Mouse (Mus musculus): ENCODE results near the gene Pabpc4.
"Not testable (repeated sequence)": the region's sequence is repeated elsewhere in the genome, so short reads cannot be mapped to it uniquely, and the experiment has no call there.

Gene Pabpc4

DNA sequence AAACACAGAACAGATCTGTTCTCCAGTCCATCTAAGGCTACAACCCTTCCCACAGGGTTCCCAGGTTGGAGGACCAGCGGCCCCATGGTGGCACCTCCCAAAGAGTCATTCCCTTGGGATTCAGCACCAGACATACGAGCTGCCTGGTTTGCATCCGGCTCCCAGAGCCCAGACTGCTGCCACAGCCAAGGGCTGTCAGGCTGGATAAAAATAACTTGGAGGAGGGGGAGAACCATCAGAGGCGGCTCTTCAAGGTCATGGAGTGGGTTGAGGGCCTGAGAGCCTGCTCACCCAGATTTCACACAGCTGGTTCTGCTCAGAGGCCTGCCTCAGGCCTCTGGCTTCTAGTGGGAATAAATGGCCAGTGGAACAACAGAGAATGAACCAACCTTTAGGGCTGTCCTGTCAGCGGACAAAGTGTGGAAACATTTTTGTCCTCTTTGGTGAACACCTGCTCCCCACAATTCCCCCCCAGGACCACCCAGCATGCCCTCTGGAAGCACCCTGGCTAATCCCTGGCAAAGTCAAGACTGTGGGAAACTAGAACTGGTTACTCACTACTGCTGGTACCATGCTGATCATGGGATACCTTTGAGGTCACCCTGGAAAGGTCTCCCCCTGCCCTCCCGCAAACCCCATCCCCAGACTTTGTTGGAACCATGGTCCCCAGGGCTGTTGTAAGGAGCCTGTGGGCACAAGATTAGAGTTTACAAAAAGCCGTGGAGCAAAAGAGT lies 14.8 kb upstream of the Pabpc4 start:
- DNase-seq (ENCODE audit: low spot score): no peak

DNA sequence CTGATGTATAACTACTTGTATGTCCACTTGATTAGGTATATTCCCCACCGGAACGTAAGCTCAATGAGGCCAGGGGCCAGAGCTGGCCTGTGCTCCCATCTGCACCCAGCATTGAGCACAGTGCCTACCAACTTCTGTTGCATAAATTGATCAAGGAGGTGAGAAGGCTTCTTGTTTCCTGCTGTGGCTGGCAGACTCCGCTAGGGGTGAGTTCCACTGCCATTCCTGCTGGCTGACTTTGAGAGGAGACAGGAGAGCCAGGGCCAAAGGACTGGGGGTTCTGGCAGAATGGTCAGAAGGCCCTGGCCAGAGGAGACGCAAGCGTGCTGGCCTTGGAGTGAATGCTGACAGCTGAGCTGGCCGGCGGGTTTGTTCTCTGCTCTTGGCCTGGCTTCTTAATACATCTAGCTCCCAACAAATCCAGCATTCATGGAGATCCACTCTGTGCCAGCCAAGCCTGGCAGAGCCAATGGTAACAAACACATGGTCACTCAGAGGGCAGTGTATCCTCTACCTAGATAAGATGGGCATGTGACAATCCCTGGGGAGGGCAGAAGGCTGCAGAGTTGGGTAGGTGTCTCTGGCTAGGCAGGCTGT lies 13.1 kb upstream of the Pabpc4 start:
- no peak for DNase-seq (ENCODE audit: low spot score)

DNA sequence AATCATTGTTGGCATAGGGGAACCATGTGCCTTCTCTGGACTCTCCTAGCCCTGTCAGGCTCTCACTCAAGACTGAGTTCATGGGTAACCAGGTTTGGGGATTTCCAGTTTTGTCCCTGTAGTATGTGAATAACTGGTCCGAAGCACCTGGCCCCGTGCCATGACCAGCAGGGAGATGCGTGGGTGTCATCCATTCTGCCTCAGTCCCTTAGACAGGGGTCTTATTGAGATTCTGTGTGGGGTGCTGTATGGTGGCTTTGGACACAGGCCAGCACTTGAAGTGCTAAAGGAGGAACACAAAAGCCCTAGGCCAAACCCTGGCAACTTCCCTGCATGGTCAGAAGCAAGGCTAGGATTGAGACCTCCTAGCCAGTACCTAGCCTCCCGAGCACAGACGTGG lies 9.9 kb upstream of the Pabpc4 start:
- no peak for DNase-seq (ENCODE audit: low spot score)

DNA sequence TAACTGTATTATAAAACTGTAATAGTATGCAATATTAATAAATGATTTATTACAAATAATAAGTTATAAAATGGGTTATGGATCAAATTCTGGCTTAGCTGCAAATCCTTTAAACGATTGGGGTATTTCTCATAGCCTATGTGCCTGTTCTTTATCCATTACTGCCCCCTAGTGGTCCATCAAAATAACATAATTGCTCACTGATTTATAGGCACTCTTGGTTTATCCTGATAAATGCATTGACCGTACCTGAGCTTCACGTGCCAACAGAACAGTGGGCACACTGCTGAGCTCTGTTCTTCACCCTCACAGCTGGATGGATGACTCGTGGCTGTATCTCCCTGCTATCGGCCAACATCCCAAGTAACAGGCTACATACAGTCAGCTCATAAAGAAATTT lies 7.5 kb upstream of the Pabpc4 start:
- no peak for DNase-seq (ENCODE audit: low spot score)

DNA sequence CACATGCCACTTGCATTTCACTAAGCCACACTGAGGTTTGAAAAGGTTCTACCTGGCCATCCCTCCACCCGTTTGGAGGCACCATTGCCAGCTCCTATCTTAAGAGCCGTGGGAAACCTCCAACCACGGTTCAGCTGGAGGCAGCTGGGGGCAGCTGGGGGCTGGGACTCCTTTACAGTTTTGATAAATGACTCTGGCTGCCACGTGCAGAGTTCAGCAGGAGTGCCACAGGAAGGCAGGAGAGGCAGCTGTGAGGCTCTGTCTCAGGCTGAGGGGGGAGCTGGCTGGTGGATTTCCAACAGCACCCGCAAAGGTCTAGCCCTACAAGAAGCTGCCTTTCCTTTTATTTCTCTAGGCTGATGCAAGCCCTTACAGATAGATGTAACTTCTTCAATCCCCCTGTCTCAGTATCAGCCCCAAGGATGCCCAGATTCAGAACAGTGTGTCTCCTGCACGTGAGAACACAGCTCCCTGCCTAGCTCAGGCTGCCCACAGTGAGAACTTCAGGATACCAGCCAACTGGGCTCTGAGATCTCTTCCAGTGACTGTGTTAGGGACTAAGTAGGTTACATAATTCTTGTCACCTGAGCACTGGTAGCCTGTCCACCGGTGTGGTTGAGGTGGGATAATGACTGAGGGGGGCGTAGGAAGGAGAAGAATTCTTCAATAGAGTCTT lies 1.9 kb upstream of the Pabpc4 start:
- DNase-seq (ENCODE audit: low spot score): no peak

DNA sequence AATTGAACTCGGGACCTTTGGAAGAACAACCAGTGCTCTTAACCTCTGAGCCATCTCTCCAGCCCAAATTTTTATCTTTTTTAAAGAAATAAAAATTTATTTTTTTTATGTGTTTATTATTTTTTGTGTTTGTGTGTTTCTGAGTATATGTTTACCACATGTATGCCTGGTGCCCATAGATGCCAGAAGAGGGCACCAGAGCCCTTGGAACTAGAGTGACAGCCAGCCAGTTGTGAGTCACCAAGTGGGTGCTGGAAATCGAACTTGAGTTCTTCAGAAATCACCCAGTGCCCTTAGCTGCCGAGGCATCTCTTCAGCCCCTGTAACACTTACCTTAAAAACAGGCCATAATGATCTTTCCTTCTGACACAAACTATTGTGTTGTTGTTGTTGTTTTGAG lies 8.9 kb downstream of the Pabpc4 start:
- no peak for DNase-seq (ENCODE audit: low spot score)

DNA sequence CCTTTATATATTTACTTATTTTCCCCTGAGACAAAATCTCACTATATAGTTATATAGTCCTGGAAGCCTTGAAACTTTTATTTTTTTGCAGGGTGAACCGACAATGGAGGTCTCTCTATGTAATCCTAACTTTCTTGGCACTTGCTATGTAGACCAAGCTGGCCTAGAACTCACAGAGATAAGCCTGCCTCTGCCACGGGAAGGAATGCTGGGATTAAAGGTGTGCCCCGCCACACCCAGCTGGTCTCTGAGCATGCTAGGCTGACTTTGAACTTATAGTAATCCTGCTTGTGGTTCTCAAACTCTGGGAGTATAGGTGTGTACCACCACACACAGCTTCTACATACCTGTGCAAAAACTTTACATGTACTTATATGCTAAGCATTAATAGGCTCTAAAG lies 18.0 kb downstream of the Pabpc4 start:
- no peak for DNase-seq (ENCODE audit: low spot score)

DNA sequence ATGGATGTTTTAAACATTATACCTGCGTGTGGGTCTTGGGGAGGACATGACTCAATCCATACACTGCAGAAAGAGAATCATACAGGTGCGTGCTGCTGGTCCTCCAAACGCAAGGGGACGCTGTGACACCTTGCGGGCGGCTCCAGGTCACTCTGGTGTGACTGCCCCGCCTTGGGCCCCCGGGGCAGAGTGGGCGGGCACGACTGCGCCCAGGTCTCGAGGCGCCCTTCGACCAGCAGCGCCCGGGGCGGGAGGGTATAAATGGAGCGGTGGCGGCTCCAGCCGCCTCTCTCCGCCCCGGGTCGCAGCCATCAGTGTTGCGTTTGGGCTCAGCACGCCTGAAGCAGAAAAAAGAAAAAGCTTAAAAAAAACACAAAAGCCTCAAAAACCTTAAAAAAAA lies 20.3 kb downstream of the Pabpc4 start:
- DNase-seq (ENCODE audit: low spot score): peak; percentile 78

DNA sequence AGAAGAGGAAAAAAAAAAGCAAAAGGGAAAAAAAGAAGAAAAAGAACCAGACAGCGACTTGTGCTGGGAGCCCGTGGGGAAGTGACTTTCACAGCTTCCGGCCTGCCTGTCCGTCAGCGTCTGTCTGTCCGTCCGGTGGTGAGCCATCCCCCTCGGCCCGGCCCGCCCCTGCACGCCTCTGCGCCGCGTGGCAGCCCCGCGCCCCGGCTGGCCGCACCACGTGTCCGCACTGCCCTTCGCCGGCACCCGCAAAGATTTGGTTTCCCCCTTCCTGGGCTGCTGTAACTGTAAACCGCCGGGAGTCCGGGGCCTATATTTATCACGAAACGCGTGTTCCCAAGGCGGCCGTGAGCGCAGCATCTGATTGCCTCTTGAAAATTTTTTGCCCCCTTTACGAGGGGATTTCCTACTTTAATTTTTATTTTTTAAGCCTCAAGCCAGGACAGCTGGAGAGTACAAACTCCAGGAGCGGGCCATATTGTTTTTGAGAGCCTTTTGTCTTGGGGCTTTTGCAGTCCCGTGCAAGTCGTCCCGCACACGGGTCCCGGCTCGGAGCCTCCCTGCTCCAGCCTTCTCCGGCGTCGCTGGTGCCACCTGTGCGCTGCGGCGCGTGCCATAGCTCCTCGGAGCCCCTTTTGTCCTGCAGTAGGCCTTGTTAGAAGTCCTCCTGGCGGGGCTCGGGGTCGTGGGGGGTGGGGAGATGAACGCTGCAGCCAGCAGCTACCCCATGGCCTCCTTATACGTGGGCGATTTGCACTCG lies 20.9 kb downstream of the Pabpc4 start:
- not testable (repeated sequence) for DNase-seq (ENCODE audit: low spot score)

DNA sequence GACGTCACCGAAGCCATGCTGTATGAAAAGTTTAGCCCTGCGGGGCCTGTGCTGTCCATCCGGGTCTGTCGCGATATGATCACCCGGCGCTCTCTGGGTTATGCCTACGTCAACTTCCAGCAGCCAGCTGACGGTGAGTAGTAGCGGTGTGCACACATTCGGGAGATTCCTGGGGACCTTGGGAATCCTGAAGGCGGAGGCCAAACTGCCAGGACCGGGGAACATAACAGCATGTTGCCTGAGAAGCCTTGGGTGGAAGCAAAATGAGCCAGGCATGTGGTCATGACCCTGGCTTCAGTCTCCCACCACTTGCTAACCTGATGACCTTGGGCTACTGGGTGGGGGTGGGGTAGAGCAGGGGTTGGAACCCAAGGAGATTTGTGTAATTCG lies 21.5 kb downstream of the Pabpc4 start:
- not testable (repeated sequence) for DNase-seq (ENCODE audit: low spot score)

DNA sequence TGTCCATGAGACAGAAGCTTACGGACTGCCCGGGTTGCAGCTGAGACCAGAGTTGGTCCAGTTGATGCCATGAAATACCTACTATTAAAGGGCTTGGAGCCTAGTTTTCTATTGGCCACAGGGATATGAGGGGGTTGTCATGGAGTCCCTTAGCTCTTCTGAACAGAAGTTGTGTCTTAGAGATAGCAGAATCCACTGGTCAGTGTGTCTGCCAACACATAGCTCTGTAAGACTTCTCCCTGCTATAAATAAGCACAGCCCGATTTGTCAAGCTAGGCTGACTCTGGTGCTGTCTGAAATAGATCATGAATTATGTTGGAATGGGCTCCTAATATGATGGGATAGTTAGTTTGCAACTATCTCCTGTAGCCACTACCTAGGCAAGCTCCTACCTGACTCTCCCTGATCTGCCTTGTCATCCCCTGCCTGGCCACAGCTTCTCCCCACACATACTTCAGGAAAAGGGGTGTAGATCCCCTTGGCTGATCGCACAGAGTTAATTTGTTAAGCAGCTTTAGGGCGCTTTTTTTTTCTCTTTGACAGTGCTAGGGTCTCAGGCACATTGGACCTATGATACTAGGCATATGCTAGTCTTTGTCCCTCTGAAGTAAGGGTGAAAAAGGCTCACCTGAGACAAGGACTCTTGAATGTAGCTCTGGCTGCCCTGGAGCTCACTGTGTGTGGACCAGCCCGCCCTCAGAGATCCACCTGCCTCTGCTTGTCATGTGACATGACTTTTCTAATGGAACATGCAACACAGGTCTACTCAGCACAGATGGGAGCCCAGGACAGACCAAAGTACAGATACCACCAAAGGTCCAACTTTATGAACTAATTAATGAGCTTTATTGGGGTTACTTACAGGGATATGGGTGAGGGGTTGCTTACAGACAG lies 22.8 kb downstream of the Pabpc4 start:
- no peak for DNase-seq (ENCODE audit: low spot score)

DNA sequence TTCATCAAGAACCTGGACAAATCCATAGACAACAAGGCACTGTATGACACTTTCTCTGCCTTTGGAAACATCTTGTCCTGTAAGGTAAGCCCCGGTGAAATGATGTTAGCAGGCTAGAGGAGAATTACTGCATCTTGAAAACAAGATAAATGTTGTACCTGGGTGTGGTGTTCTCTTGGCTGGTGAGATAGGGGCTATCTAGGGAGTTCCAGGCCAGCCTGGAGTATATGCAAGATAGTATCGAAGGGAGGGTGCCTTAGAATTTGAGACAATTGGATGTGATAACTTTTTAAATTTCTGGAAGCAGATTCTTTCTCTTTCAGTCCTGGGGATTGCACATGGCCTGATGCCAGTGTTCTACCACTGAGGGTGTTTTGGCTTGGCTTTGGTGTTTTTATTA lies 24.6 kb downstream of the Pabpc4 start:
- DNase-seq (ENCODE audit: low spot score): no peak

DNA sequence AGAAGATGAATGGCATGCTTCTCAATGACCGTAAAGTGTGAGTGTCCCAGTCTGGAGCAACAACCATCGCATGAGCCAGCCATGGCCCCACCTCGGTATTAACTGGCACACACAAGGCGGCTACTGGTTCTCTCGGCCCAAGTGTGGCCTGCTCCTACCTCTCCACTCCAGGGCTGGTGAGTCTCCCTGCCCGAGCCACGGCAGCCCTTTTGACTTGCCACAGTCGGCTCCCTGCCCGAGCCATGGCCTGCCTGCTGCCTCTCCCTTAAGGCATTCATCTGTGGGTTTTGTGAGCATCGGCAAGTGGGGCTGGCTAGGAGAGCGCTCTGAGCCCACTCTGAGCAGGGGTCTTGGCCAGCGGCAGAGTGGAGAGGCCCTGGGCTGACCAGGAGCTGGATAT lies 26.9 kb downstream of the Pabpc4 start:
- DNase-seq (ENCODE audit: low spot score): no peak

DNA sequence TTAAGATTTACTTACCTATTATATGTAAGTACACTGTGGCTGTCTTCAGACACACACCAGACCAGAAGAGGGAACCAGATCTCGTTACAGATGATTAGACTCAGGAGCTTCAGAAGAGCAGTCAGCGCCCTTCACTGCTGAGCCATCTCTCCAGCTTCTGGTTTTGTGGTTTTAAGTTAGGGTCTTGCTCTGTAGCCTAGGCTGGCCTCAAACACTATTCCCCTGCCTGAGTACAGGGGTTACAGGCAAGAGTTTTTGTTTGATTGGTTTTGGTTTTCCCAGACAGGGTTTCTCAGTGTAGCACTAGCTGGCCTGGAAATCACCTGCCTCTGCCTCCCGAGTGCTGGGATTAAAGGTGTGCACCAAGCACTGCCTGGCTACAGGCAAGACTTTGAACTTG lies 30.2 kb downstream of the Pabpc4 start:
- DNase-seq (ENCODE audit: low spot score): no peak

DNA sequence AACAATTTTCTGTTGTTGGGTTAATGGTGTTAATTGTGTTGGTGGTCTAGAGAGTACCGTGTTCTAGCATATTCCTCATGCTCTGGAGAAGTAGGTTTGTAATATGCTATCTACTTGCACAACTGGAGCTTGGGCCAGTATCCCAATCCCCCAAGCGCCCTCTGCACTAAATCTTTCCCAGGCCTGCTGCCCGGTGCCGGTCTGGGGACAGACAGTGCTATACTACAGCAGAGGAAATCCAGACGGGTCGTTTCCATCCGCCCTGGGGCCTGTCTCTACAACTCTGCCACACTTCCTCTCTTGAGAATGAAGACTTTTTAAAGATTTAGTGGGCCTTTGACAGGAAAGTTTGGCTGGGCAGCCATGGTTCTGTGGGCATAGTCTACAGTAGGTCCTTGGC lies 30.8 kb downstream of the Pabpc4 start:
- no peak for DNase-seq (ENCODE audit: low spot score)

DNA sequence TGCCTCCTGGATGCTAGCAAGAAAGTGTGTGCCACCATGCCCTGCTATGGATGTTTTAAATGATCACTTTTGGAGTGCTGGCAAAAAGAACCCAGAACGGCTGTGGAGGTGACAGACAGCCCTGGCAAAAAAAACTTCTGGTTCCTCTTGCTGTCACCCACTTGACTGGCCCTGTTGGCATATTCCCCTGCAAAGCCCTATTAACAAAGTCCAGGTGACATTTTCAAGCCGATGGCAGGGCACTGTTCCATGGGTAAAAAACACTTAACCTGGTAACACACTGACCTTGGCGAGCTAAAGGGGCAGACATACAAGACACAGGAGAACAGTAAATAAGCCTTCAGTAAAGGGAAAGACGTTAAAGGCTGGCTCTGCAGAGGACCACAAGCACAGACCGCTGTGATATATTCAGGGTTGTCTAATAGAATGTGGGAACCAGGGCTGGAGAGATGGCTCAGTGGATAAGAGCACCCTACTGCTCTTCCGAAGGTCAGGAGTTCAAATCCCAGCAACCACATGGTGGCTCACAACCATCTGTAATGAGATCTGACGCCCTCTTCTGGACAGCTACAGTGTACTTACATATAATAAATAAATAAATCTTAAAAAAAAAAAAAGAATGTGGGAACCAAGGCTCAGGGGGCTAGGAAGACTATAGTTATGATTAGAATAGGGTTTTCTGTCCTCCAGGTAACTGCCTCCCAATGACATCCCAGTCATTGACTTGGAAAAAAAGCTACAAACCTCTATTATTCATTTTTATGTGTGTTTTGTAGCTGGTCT lies 31.7 kb downstream of the Pabpc4 start:
- DNase-seq (ENCODE audit: low spot score): no peak

DNA sequence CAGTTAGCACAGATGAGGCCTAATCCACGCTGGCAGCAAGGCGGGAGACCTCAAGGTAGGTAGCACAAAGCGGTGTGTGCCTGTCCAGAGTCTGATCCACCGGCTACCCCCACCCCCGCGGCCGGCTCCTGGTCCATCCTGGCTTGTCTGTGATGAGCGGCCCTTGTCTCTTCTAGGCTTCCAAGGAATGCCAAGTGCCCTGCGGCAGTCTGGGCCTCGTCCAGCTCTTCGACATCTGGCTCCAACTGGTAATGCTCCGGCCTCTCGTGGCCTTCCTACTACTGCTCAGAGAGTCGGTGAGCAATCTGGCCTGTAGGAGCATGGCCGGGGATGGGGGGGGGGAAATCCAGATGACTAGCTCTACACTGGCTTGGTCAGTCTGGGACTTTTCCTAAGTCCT lies 32.9 kb downstream of the Pabpc4 start:
- DNase-seq (ENCODE audit: low spot score): not testable (repeated sequence)

DNA sequence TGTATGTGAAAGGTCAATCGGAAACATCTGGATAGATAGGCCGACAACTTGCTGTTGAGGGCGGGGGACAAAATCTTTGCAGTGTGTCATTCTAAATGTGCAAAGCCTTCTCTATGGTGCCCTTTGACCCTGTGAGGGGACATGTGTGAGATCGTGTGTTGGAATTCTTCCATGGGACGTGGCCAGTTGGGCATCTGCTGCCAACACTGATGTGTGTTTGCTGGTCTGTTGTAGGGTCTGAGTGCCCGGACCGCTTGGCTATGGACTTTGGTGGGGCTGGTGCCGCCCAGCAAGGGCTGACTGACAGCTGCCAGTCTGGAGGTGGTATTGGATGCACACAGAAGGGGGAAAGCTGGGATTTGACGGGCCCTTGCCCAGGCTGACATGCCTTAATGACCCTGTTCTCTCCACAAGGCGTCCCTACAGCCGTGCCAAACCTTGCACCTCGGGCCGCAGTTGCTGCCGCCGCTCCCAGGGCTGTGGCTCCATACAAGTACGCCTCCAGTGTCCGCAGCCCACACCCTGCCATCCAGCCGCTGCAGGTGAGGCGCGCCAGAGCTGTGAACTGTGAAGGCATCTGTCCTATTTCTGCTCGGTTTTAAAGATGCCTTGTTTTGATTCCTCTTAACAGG lies 33.5 kb downstream of the Pabpc4 start:
- no peak for DNase-seq (ENCODE audit: low spot score)

DNA sequence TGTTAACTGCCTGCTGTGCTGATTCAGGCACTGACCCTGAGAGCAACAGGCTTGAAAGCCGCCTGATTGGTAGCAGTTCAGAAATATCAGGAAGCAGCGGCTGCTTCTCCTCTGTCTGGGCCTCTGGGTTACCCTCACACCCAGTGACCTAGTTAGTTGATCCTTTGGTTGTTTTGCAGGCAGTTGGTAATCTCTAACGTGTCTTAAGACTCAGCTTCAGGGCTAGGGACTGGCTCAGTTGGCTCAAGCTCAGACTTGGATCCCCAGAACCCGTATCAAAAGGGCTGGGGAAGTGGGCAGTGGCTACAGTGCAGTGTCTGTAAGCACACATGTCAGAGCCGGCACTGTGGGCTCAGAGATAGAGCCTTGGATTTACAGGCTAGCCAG lies 34.0 kb downstream of the Pabpc4 start:
- no peak for DNase-seq (ENCODE audit: low spot score)

DNA sequence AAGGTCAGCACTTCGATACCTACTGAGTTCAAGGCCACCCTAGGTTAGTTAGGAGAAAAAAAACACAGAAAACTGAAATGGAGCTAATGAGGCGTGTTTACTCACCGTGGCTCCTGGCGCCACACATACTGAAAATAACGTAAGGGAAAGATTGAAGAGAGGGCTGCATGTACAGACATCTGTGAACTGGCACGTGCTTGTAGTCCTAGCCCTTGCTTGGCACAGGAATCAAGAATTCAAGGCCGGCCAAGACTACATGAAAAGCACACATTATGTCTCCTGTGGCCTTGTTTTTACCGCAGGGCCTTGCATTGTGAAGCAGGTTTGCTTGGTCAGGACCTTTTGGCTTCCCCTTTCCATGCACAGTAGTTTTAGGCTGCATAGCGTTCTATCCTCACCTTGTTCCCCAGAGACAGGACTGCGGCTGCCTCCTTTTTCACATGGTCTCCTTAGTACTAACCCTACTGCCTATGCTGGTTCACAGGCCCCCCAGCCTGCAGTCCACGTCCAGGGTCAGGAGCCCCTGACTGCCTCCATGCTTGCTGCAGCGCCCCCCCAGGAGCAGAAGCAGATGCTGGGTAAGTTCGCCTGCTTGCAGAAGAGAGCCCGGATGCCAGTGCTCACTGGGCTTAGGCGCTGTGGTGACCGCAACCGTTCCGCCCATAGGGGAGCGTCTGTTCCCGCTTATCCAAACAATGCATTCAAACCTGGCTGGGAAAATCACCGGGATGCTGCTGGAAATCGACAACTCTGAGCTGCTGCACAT lies 35.2 kb downstream of the Pabpc4 start:
- no peak for DNase-seq (ENCODE audit: low spot score)
